Mouse (Mus musculus) adrenal gland, postnatal 14 days (tissue): ENCODE results near the gene Hist1h2bg. TPM values are rescaled to one million over a fixed set of nuclear protein-coding genes. Genes with fewer than 3 reads are reported as not detected.
"Not testable (repeated sequence)": the region's sequence is repeated elsewhere in the genome, so short reads cannot be mapped to it uniquely, and the experiment has no call there.

Source experiments
- DNase-seq: peaks from one replicate; pipeline ENCODE4 v3.0.0; 2021; ENCODE audit warnings: mixed read lengths
- total RNA-seq: library from RNA; stranded (reverse); gene quantifications from 2 replicates; pipeline ENCODE4 v1.2.3, GENCODE M21; 2021

Gene Hist1h2bg
- total RNA-seq, 1 experiment from 2014 or later: 319 TPM

GRCm38 (mm10) chr13:23538249-23538648, 32.9 kb upstream of the Hist1h2bg start:
- DNase-seq: no peak

GRCm38 (mm10) chr13:23539821-23540220, 31.4 kb upstream of the Hist1h2bg start:
- not testable (repeated sequence) for DNase-seq

- DNase-seq: no peak
Observed at GRCm38 (mm10) chr13:23541497-23541896, 29.7 kb upstream of the Hist1h2bg start.

- DNase-seq: not testable (repeated sequence)
Observed at GRCm38 (mm10) chr13:23542225-23542980, 28.8 kb upstream of the Hist1h2bg start.

GRCm38 (mm10) chr13:23542999-23543607, 28.1 kb upstream of the Hist1h2bg start, which contains the start of gene Hist1h2bh:
Hist1h2bh (minus strand) TSS chr13:23543392.
- DNase-seq: peak; percentile 77

GRCm38 (mm10) chr13:23543965-23544786, 27.0 kb upstream of the Hist1h2bg start, which contains the start of gene Hist1h3f:
Hist1h3f (plus strand) TSS chr13:23544052.
- DNase-seq: peak; percentile 82

- not testable (repeated sequence) for DNase-seq
Observed at GRCm38 (mm10) chr13:23544787-23545120, 26.4 kb upstream of the Hist1h2bg start.

GRCm38 (mm10) chr13:23546694-23547093, 24.5 kb upstream of the Hist1h2bg start:
- DNase-seq: no peak

- no peak for DNase-seq
Observed at GRCm38 (mm10) chr13:23550761-23551145, 20.4 kb upstream of the Hist1h2bg start.

GRCm38 (mm10) chr13:23551146-23551834, 19.9 kb upstream of the Hist1h2bg start, which contains the start of gene Hist1h4f:
Hist1h4f (minus strand) TSS chr13:23551648.
- peak; percentile 91 for DNase-seq

- DNase-seq: no peak
Observed at GRCm38 (mm10) chr13:23551931-23552914, 19.0 kb upstream of the Hist1h2bg start.

- no peak for DNase-seq
Observed at GRCm38 (mm10) chr13:23552962-23553361, 18.2 kb upstream of the Hist1h2bg start, which contains the start of gene Hist1h1d. Hist1h1d (plus strand) TSS chr13:23553262.

GRCm38 (mm10) chr13:23554393-23554792, 16.8 kb upstream of the Hist1h2bg start:
- no peak for DNase-seq

- DNase-seq: peak; percentile 83
Observed at GRCm38 (mm10) chr13:23554925-23555838, 16.0 kb upstream of the Hist1h2bg start.

GRCm38 (mm10) chr13:23555839-23556416, 15.3 kb upstream of the Hist1h2bg start:
- peak; percentile 72 for DNase-seq

- DNase-seq: no peak
Observed at GRCm38 (mm10) chr13:23556906-23557305, 14.3 kb upstream of the Hist1h2bg start.

- not testable (repeated sequence) for DNase-seq
Observed at GRCm38 (mm10) chr13:23560699-23561098, 10.5 kb upstream of the Hist1h2bg start.

GRCm38 (mm10) chr13:23561531-23561882, 9.7 kb upstream of the Hist1h2bg start:
- not testable (repeated sequence) for DNase-seq
